Mouse (Mus musculus) liver, postnatal 0 days (tissue): ENCODE measurements at regions not wholly inside any gene's neighbourhood (a gene's known extent, or its start where the extent isn't known, plus 50 kb on each side); places are given as distances from the start of the nearest gene placed in this dataset.

Experiments used
- CTCF ChIP-seq: sonication (generic); IDR thresholded peaks from 2 replicates; pipeline ENCODE4 v1.5.1; 2016; ENCODE audit warnings: antibody characterized with exemption, low read depth
- EP300 ChIP-seq: IDR thresholded peaks from 2 replicates; pipeline ENCODE4 v1.6.1; 2016; ENCODE audit warnings: antibody characterized with exemption, low read depth, mild to moderate bottlenecking

DNA sequence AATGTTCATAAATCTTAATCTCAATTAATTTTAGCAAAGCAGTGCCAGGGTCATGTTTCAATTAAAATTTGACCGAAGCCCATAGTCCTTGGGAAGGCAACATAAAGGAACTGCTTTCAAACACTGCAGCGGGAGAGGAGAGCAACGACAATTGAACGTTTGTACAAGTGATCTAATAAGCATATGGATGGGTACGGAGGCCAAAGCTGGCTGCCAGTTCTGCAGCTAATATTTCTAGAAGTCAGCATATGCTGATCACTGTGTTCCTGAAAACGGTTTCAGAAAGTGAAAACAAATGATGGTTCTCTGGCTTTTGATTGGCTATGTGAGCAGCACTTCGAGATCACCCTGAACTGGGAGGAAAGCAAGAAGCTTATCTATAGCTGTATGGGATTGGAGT is 233.6 kb upstream of the Gm15217 start:
- TF ChIP-seq CTCF (no peak), EP300 (no peak)
